Mouse (Mus musculus) kidney, embryonic 16.5 days (tissue): ENCODE measurements around the gene Hba-a1. TPM values are rescaled to one million over a fixed set of nuclear protein-coding genes. Genes with fewer than 3 reads are reported as not detected.
A peak's percentile ranks its signal among the peaks of the same experiment; 100 is the strongest.
"Not testable (repeated sequence)": the region's sequence is repeated elsewhere in the genome, so short reads cannot be mapped to it uniquely, and the experiment has no call there.

Experiments used
- ATAC-seq: fragments of 200-750 bp; cut with Nextera tagmentation; 2 replicates; pipeline ENCODE4 v1.8.0; 2017; ENCODE audit warnings: moderate TSS enrichment; ENCODE audit not compliant: low FRiP score, low TSS enrichment
- H3K27ac ChIP-seq: fragments of 300-500 bp; sonication (generic); 2 replicates; pipeline ENCODE4 v1.5.1; 2014; ENCODE audit warnings: low read length
- H3K27me3 ChIP-seq: fragments of 300-500 bp; sonication (generic); 2 replicates; pipeline ENCODE4 v1.6.1; 2014; ENCODE audit warnings: low read length, control low read depth, mixed read lengths; ENCODE audit not compliant: insufficient read depth
- H3K36me3 ChIP-seq: fragments of 300-500 bp; sonication (generic); 2 replicates; pipeline ENCODE4 v1.6.1; 2014; ENCODE audit warnings: low read length, control low read depth, mixed read lengths; ENCODE audit not compliant: insufficient read depth
- H3K4me1 ChIP-seq: fragments of 300-500 bp; sonication (generic); 2 replicates; pipeline ENCODE4 v1.6.1; 2014; ENCODE audit warnings: low read length, control low read depth, mixed read lengths; ENCODE audit not compliant: insufficient read depth
- H3K4me2 ChIP-seq: fragments of 300-500 bp; sonication (generic); replicated peaks from 2 replicates; pipeline ENCODE4 v1.6.1; 2014; ENCODE audit warnings: low read depth, low read length
- H3K4me3 ChIP-seq: fragments of 300-500 bp; sonication (generic); 2 replicates; pipeline ENCODE4 v1.5.1; 2014; ENCODE audit warnings: mild to moderate bottlenecking, low read length
- H3K9ac ChIP-seq: fragments of 300-500 bp; sonication (generic); replicated peaks from 2 replicates; pipeline ENCODE4 v1.6.1; 2014; ENCODE audit warnings: low read length
- H3K9me3 ChIP-seq: fragments of 300-500 bp; sonication (generic); 2 replicates; pipeline ENCODE4 v1.6.1; 2016; ENCODE audit warnings: low read length, control low read depth
- WGBS: fragments of 180-500 bp; shearing (Covaris S2); extraction: QIAGEN DNeasy Blood & Tissue Kit; methylation state at CpG from one replicate; pipeline ENCODE4 v1.1.7; 2014; 5-methylcytosine and 5-hydroxymethylcytosine counted together
- polyA plus RNA-seq: library from polyadenylated mRNA; unstranded; fragments of >200 nt; fragmentation: Nextera tagmentation; extraction: Ambion mirVana; gene quantifications from 2 replicates; pipeline ENCODE4 v1.2.1, GENCODE M21; 2015

The Hba-a1 gene
- polyA plus RNA-seq, 1 experiment from 2014 or later = 4,198 TPM

DNA sequence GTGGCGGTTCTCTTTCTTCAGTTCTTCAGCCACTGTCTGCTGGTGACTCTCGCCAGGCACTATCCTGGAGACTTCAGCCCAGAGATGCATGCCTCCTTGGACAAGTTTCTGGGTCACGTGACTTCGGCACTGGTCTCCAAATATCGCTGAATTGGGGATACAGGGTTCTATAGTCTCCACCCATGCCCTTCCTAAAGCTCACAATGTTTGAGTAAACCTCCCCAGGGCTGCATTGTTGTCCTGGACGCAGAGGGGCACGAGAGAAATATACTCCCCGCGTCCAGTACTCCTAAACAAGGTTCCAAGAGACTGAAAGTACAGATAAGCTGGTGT is 4.1 kb downstream of the Hba-a1 start:
- no peak for ATAC-seq
- no peaks in the 10 kb centered on the region for H3K36me3 ChIP-seq
- no peak overlapping the region for H3K4me2 ChIP-seq
- no peak overlapping the region for H3K9ac ChIP-seq
- no peaks in the 10 kb centered on the region for H3K9me3 ChIP-seq
- no peak overlapping the region for H3K27ac ChIP-seq
- no peak overlapping the region for H3K4me3 ChIP-seq
- H3K27me3 ChIP-seq = peaks cover 10% of the 10 kb centered on the region
- H3K4me1 ChIP-seq = no peaks in the 10 kb centered on the region
- WGBS = 69% methylated on average over 9 of the region's 9 CpGs

DNA sequence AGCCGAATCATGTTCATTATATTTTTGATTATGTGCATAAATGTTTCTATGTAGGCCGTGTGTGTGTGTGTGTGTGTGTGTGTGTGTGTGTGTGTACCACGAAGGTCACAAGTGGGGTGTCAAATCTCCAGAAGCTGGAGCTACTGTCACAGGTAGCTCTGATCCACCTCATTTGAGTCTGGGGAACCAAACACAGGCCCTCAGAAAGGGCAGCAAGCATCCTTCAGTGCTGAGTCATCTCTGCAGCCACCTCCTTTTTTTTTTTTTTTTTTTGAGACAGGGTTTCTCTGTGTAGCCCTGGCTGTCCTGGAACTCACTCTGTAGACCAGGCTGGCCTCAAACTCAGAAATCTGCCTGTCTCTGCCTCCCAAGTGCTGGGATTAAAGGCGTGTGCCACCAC is 9.5 kb downstream of the Hba-a1 start:
- not testable (repeated sequence) for H3K4me2 ChIP-seq, H3K9ac ChIP-seq, H3K27ac ChIP-seq, H3K4me1 ChIP-seq, H3K36me3 ChIP-seq, H3K27me3 ChIP-seq, ATAC-seq, H3K9me3 ChIP-seq, H3K4me3 ChIP-seq
- 82% methylated on average over 4 of the region's 4 CpGs for WGBS

DNA sequence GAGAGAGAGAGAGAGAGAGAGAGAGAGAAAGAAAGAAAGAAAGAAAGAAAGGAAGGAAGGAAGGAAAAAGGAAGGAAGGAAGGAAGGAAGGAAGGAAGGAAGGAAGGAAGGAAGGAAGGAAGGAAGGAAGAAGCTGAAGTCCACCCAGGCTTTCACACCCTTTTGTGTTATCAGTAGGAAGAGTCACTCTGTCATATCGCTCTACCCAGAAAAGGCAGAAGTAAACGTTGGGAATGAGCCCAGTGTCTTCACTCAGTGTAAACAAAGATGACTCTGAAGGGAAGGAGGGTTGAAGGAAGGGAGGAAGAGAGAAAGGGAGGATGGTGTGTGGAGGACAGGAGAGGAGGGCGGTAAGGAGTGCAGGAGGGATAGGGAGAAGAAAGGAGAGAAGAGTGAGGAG is 10.2 kb downstream of the Hba-a1 start:
- H3K4me3 ChIP-seq, H3K9me3 ChIP-seq, H3K4me1 ChIP-seq, H3K27ac ChIP-seq, H3K27me3 ChIP-seq, H3K9ac ChIP-seq, H3K36me3 ChIP-seq, H3K4me2 ChIP-seq, ATAC-seq: not testable (repeated sequence)
- 67% methylated on average over 3 of the region's 3 CpGs for WGBS

DNA sequence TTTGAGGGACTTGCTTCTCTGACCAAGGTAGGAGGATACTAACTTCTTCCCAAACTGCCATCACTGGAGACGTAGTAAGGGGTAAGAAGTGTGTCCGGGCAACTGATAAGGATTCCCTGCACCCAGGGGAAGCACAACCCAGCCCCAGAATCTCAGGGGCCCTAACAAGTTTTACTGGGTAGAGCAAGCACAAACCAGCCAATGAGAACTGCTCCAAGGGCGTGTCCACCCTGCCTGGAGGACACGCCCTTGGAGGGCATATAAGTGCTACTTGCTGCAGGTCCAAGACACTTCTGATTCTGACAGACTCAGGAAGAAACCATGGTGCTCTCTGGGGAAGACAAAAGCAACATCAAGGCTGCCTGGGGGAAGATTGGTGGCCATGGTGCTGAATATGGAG is 12.9 kb downstream of the Hba-a1 start, which contains the start of gene Hba-a2:
Gene Hba-a2 (plus strand): TSS at position 287 of the 400 bp plus-strand sequence.
- H3K4me2 ChIP-seq, ATAC-seq, H3K36me3 ChIP-seq, H3K4me1 ChIP-seq, H3K27ac ChIP-seq, H3K9ac ChIP-seq, H3K4me3 ChIP-seq, H3K27me3 ChIP-seq, H3K9me3 ChIP-seq: not testable (repeated sequence)
- no CpG with 5 or more reads among the region's 4 CpGs for WGBS

DNA sequence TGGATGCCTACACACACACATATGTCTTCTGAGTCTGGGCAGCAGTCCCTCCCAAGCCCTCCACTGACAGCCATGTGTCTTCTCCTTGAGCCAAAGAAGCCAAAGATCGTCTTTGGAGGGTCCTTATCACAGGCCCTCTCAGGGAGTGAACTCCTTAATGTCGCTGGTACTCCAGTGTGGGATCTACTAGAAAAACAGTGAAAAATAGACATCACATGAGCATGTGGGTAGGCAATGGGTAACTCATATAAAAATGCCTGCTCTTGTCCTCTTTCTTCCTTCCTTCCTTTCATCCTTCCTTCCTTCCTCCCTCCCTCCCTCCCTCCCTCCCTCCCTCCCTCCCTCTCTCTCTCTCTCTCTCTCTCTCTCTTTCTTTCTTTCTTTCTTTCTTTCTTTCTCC is 14.1 kb downstream of the Hba-a1 start:
- ATAC-seq, H3K9me3 ChIP-seq, H3K4me1 ChIP-seq, H3K9ac ChIP-seq, H3K4me3 ChIP-seq, H3K36me3 ChIP-seq, H3K4me2 ChIP-seq, H3K27ac ChIP-seq: not testable (repeated sequence)
- 34% methylated on average over 2 of the region's 2 CpGs for WGBS
- peaks cover 18% of the 10 kb centered on the region for H3K27me3 ChIP-seq

DNA sequence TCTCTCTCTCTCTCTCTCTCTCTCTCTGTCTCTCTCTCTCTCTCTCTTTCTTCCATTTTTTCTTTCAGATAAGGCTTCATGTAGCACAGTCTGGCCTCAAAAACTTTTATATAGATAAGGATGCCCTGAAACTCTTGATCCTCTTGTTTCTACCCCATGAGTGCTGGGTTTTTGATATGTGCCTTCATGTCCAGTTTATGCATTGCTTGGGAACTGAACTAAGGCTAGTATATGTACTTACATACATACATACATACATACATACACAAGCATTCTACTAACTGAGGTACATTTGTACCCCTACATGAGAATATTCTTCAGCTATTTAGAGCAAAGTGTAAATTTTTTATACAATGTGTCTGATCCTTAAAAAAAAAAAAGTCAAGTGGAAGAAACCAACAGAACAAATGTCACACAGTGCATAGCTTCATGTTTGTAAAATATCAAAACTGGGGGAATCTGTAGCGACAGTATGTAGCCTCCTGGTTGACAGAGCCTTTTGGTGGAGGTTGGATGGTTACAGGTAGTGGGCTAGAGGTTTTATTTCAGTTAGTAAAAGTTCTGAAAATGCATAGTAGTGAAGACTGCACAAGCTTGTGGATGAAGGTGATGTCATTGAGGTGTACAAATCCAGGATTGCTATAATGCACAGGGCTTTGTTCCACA is 14.7 kb downstream of the Hba-a1 start:
- Histone ChIP-seq H3K27me3 (peaks cover 18% of the 10 kb centered on the region), H3K4me3 (no peak overlapping the region), H3K27ac (no peak overlapping the region), H3K9ac (no peak overlapping the region), H3K4me2 (no peak overlapping the region), H3K4me1 (no peaks in the 10 kb centered on the region), H3K9me3 (no peaks in the 10 kb centered on the region), H3K36me3 (no peaks in the 10 kb centered on the region)
- ATAC-seq = no peak
- 94% methylated on average over 1 of the region's 1 CpGs for WGBS

DNA sequence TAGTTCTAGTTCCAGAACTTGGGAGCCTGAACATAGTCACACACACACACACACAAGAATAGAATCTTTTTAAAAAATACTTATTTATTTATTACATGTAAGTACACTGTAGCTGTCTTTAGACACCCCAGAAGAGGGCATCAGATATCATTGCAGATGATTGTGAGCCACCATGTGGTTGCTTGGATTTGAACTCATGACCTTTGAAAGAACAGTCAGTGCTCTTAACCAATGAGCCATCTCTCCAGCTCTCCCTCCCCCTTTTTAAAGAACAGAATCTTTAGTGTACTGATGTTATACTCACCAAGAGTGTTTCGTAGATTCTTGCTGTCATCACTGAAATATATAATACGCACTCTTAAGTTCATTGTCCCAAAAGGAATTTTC is 15.2 kb downstream of the Hba-a1 start:
- peaks cover 18% of the 10 kb centered on the region for H3K27me3 ChIP-seq
- H3K4me1 ChIP-seq = no peaks in the 10 kb centered on the region
- no peak overlapping the region for H3K9ac ChIP-seq
- H3K9me3 ChIP-seq = no peaks in the 10 kb centered on the region
- no peak overlapping the region for H3K4me2 ChIP-seq
- H3K36me3 ChIP-seq = no peaks in the 10 kb centered on the region
- ATAC-seq = no peak
- no peak overlapping the region for H3K27ac ChIP-seq
- 97% methylated on average over 2 of the region's 2 CpGs for WGBS
- H3K4me3 ChIP-seq = no peak overlapping the region

DNA sequence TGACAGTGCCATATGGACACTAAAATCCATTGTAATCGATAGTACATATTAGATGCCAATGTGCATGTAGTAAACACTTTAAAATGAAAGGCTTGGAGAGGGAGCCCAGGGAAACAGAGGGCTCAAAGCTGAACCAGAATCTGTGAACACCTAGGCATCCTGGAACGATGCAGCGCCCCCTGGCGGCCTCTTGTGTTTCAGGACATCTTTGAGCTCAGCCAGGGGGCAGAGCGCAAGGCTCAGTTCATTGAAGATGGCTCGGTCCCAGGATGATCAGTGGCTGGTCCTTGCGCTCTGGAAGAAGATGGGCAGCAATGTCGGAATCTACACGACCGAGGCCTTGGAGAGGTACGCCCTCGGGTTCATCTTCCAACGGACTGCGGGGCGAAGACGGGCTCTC is 16.6 kb downstream of the Hba-a1 start, which contains the start of gene Hbq1a:
Gene Hbq1a (plus strand): TSS at position 205 of the 400 bp plus-strand sequence.
- H3K9ac ChIP-seq, H3K36me3 ChIP-seq, H3K27ac ChIP-seq, H3K4me1 ChIP-seq, H3K9me3 ChIP-seq: not testable (repeated sequence)
- 8% methylated on average over 16 of the region's 16 CpGs for WGBS
- ATAC-seq = peak; percentile 60
- Histone ChIP-seq H3K4me2 (peak within 1 kb of the TSS; percentile 47), H3K27me3 (peaks cover 20% of the 10 kb centered on the region), H3K4me3 (peak within 1 kb of the TSS; percentile 23; the same call in 1 of the 2 replicates)

DNA sequence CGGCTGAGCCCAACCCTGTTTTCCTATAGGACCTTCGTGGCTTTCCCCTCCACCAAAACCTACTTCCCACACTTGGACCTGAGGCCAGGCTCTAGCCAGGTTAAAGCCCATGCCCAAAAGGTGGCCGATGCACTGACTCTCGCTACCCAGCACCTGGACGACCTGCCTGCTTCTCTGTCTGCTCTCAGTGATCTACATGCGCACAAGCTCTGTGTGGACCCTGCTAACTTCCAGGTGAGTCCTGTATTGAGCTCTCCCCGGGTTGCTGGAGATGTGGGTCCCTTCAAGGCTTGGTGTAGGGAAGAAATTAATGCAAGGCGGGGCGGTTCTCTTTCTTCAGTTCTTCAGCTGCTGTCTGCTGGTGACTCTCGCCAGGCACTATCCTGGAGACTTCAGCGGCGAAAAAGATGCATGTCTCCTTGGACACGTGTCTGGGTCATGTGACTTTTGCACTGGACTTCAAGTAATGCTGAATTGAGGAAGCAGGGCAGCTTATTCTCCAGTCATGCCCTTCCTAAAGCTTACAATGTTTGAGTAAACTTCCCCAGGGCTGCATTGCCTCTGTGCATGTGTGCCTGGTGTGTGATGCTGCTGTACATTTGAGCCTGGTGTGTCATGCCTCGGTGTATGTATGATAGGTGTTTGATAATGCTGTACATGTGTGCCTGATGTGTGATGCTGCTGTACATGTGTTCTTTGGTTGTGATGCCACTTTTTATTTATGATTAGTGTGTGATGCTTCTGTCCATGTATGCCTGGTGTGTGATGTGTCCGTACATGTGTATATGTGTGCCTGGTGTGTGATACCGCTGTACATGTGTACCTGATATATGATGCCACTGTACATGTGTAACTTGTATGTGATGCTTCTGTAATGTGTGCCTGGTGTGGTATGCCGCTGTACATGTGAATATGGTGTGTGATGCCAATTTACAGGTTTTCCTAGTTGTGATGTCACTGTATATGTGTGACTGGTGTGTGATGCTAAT is 17.3 kb downstream of the Hba-a1 start:
- peak overlapping the region; percentile 23; the same call in 1 of the 2 replicates for H3K4me3 ChIP-seq
- no peak overlapping the region for H3K9ac ChIP-seq
- H3K4me2 ChIP-seq = peak overlapping the region; percentile 47
- 0 out of 2 replicates have a peak, but pooled peaks have one; percentile 9 for ATAC-seq
- no peaks in the 10 kb centered on the region for H3K4me1 ChIP-seq
- 53% methylated on average over 14 of the region's 17 CpGs for WGBS
- H3K27me3 ChIP-seq = peaks cover 20% of the 10 kb centered on the region
- no peaks in the 10 kb centered on the region for H3K9me3 ChIP-seq
- no peaks in the 10 kb centered on the region for H3K36me3 ChIP-seq
- H3K27ac ChIP-seq = no peak overlapping the region

DNA sequence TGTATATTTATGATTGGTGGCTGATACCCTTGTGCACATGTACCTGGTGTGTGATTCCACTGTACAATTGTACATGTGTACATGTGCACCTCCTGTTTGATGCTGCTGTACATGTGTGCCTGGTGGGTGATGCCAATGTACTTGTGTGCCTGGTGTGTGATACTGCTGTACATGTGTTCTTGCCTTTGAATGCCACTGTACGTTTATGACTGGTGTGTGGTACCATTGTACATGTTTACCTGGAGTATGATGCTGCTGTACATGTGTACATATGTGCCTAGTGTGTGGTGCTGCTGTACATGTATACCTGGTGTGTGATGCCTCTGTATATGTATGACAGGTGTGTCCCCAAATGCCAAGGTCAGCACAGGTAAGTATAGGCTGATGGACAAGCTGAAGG is 18.2 kb downstream of the Hba-a1 start:
- no peaks in the 10 kb centered on the region for H3K4me1 ChIP-seq
- H3K27me3 ChIP-seq = peaks cover 20% of the 10 kb centered on the region
- no peak overlapping the region for H3K9ac ChIP-seq
- H3K4me3 ChIP-seq = no peak overlapping the region
- no peaks in the 10 kb centered on the region for H3K9me3 ChIP-seq
- no peak overlapping the region for H3K4me2 ChIP-seq
- no peak overlapping the region for H3K27ac ChIP-seq
- ATAC-seq = no peak
- WGBS = 74% methylated on average over 1 of the region's 1 CpGs
- no peaks in the 10 kb centered on the region for H3K36me3 ChIP-seq
